Mouse (Mus musculus): ENCODE results near the gene Rabepk.

DNA sequence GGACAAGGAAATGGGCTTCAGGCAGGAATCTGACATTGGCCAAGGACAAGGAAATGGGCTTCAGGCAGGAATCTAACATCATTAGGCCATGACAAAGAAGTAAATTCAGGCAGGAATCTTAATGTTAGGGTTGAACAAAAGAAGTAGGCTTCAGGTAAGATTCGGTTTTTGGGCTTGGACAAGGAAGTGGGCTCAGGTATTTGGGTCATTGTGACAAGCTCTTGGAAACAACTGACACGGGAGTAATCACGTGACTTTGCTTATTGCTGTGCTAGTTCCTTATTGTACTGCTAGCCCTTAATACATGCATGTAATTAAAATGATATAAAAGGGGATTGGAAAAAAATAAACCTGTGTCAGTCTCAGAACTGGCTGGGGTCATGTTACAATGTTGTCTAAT lies 36.0 kb upstream of the Rabepk start:
- TF ChIP-seq CTCF (IDR thresholded peaks at IDR 0.05; ENCODE audit: extremely low read depth, insufficient read depth, low read length), result no peak
- no peak for TF ChIP-seq POLR2A (IDR thresholded peaks at IDR 0.05; ENCODE audit: extremely low read depth, insufficient read depth, low read length)

Data from cortical plate, adult 2 months (tissue).